Mouse (Mus musculus) midbrain, postnatal 0 days (tissue): Measurements from ENCODE around the gene Actl7b. TPM values are rescaled to one million over a fixed set of nuclear protein-coding genes. Genes with fewer than 3 reads are reported as not detected.
A peak's percentile ranks its signal among the peaks of the same experiment; 100 is the strongest.

Experiments used
- ATAC-seq: fragments of 200-750 bp; cut with Nextera tagmentation; 2 replicates; pipeline ENCODE4 v1.8.0; 2017; ENCODE audit warnings: moderate number of reproducible peaks, mild to moderate bottlenecking, moderate TSS enrichment, moderate library complexity; ENCODE audit not compliant: low FRiP score
- DNase-seq: peaks from one replicate; pipeline ENCODE4 v3.0.0-alpha.2; 2015; ENCODE audit warnings: low spot score
- H3K27ac ChIP-seq: fragments of 300-500 bp; sonication (generic); 2 replicates; pipeline ENCODE4 v1.5.1; 2014; ENCODE audit warnings: low read depth, mild to moderate bottlenecking, low read length, mixed read lengths
- H3K27me3 ChIP-seq: fragments of 300-500 bp; sonication (generic); 2 replicates; pipeline ENCODE4 v1.6.1; 2014; ENCODE audit warnings: low read length, control low read depth, mixed read lengths; ENCODE audit not compliant: insufficient read depth
- H3K36me3 ChIP-seq: fragments of 300-500 bp; sonication (generic); 2 replicates; pipeline ENCODE4 v1.6.1; 2014; ENCODE audit warnings: low read length, control low read depth, mixed read lengths; ENCODE audit not compliant: insufficient read depth
- H3K4me1 ChIP-seq: fragments of 300-500 bp; sonication (generic); 2 replicates; pipeline ENCODE4 v1.6.1; 2014; ENCODE audit warnings: mild to moderate bottlenecking, control low read depth, antibody characterized with exemption, low read length, mixed read lengths; ENCODE audit not compliant: insufficient read depth
- H3K4me2 ChIP-seq: fragments of 300-500 bp; sonication (generic); 2 replicates; pipeline ENCODE4 v1.6.1; 2014; ENCODE audit warnings: low read depth, mild to moderate bottlenecking, low read length, mixed read lengths; ENCODE audit not compliant: poor library complexity, severe bottlenecking
- H3K4me3 ChIP-seq: fragments of 300-500 bp; sonication (generic); 2 replicates; pipeline ENCODE4 v1.5.1; 2014; ENCODE audit warnings: low read depth, mild to moderate bottlenecking, low read length, moderate library complexity
- H3K9ac ChIP-seq: fragments of 300-500 bp; sonication (generic); replicated peaks from 2 replicates; pipeline ENCODE4 v1.6.1; 2014; ENCODE audit warnings: mild to moderate bottlenecking, low read length, moderate library complexity, mixed read lengths; ENCODE audit not compliant: poor library complexity, severe bottlenecking
- H3K9me3 ChIP-seq: fragments of 300-500 bp; sonication (generic); 2 replicates; pipeline ENCODE4 v1.6.1; 2016; ENCODE audit warnings: low read length, control low read depth
- CTCF ChIP-seq: IDR thresholded peaks from 2 replicates; pipeline ENCODE4 v1.5.1; 2016; ENCODE audit warnings: antibody characterized with exemption, mild to moderate bottlenecking
- WGBS: fragments of 180-500 bp; shearing (Covaris S2); extraction: QIAGEN DNeasy Blood & Tissue Kit; methylation state at CpG from one replicate; pipeline ENCODE4 v1.1.7; 2014; 5-methylcytosine and 5-hydroxymethylcytosine counted together
- polyA plus RNA-seq: library from polyadenylated mRNA; unstranded; fragments of >200 nt; fragmentation: Nextera tagmentation; extraction: Ambion mirVana; gene quantifications from 2 replicates; pipeline ENCODE4 v1.2.1, GENCODE M21; 2015
- total RNA-seq: library from RNA; depleted of rRNA; stranded (reverse); fragments of >200 nt; gene quantifications from 2 replicates; pipeline ENCODE4 v1.2.3, GENCODE M21; 2014

Gene Actl7b
- total and polyA plus RNA-seq, 2 experiments from 2014 or later = 0.16 TPM; not detected in 1

- Histone ChIP-seq H3K36me3 (peaks cover 7% of the 10 kb centered on the region; the same call in 1 of the 2 replicates), H3K4me3 (no peak within 1 kb of the TSS)
- no peak for TF ChIP-seq CTCF
Measured at GRCm38 (mm10) chr4:56740020-56740485, 1.2 kb downstream of the Actl7b start, which contains the start of gene Gm26657. Gene Gm26657, plus strand, starts transcription at chr4:56740070.

DNA sequence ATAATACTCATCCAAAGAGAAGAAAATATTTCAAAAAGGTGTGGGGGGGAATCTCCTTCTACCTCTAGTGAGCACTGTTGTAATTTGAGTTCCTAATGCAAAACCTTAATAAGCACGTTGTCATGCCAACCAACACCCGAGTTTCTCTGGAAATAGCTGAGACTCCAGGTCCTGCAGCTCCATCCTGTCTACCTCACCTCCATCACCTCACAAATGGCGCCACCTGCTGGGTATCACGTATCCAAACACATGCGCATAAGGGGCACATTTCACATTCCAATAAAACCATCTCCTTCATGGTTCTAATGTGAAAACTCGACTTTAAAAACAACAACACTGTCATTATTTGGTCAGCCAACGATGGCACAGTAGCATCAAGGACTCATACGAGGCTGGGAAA lies 15.4 kb downstream of the Actl7b start:
- Histone ChIP-seq H3K4me2 (no peak overlapping the region), H3K4me3 (no peak overlapping the region), H3K36me3 (no peaks in the 10 kb centered on the region), H3K9ac (no peak overlapping the region), H3K27ac (no peak overlapping the region), H3K9me3 (peaks cover 5% of the 10 kb centered on the region; the same call in 1 of the 2 replicates), H3K4me1 (no peaks in the 10 kb centered on the region), H3K27me3 (no peaks in the 10 kb centered on the region)
- ATAC-seq = 0 out of 2 replicates have a peak, but pooled peaks have one; percentile 58
- 58% methylated on average over 8 of the region's 8 CpGs for WGBS
- DNase-seq = peak; percentile 21
- peak; percentile 63 for TF ChIP-seq CTCF

More at GRCm38 (mm10) chr4:56740020-56740485, 1.2 kb downstream of the Actl7b start, which contains the start of gene Gm26657:
- no peak within 1 kb of the TSS for H3K27ac ChIP-seq
- WGBS = 83% methylated on average over 18 of the region's 18 CpGs
- ATAC-seq = no peak
- no peaks in the 10 kb centered on the region for H3K27me3 ChIP-seq
- no peak for DNase-seq
- no peaks in the 10 kb centered on the region for H3K4me1 ChIP-seq
- H3K9me3 ChIP-seq = no peaks in the 10 kb centered on the region
- no peak within 1 kb of the TSS for H3K9ac ChIP-seq
- no peak within 1 kb of the TSS for H3K4me2 ChIP-seq

GRCm38 (mm10) chr4:56723237-56723636 lies 18.0 kb downstream of the Actl7b start:
- H3K9me3 ChIP-seq = peaks cover 5% of the 10 kb centered on the region; the same call in 1 of the 2 replicates
- H3K4me3 ChIP-seq = no peak overlapping the region
- no peak overlapping the region for H3K4me2 ChIP-seq
- H3K36me3 ChIP-seq = no peaks in the 10 kb centered on the region
- H3K9ac ChIP-seq = no peak overlapping the region
- H3K27ac ChIP-seq = no peak overlapping the region
- no peaks in the 10 kb centered on the region for H3K4me1 ChIP-seq
- ATAC-seq = no peak
- TF ChIP-seq CTCF = no peak
- no peak for DNase-seq
- 90% methylated on average over 6 of the region's 6 CpGs for WGBS
- H3K27me3 ChIP-seq = no peaks in the 10 kb centered on the region

DNA sequence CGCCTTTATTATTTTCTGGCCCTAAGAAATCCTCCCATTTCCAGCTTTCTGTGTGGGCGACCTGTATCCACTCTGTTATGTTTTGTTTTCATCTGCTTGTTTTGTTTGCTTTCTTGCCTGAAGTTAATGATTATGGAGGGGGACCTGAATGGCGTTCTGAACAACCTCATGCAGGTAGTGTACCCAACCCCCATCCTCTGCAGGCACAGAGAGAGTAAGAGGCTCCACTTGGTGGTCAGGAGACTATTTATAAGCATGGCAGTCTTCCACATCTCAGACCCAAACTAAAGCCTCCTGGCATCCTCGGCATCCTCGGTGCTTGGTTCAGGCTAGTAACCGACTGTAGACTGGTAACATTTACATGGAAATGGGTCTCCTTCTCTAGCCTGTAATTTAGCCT lies 18.9 kb downstream of the Actl7b start:
- WGBS = 76% methylated on average over 6 of the region's 6 CpGs
- H3K27me3 ChIP-seq = no peaks in the 10 kb centered on the region
- H3K36me3 ChIP-seq = no peaks in the 10 kb centered on the region
- TF ChIP-seq CTCF = no peak
- H3K27ac ChIP-seq = no peak overlapping the region
- peaks cover under 1% of the 10 kb centered on the region; the same call in 1 of the 2 replicates for H3K9me3 ChIP-seq
- no peak overlapping the region for H3K9ac ChIP-seq
- no peak overlapping the region for H3K4me2 ChIP-seq
- DNase-seq (no peak), ATAC-seq (no peak)
- H3K4me3 ChIP-seq = no peak overlapping the region
- no peaks in the 10 kb centered on the region for H3K4me1 ChIP-seq

GRCm38 (mm10) chr4:56721469-56721868 lies 19.8 kb downstream of the Actl7b start:
- Histone ChIP-seq H3K27me3 (no peaks in the 10 kb centered on the region), H3K4me3 (no peak overlapping the region), H3K4me2 (no peak overlapping the region), H3K36me3 (no peaks in the 10 kb centered on the region), H3K9ac (no peak overlapping the region), H3K4me1 (no peaks in the 10 kb centered on the region), H3K27ac (no peak overlapping the region), H3K9me3 (no peaks in the 10 kb centered on the region)
- WGBS = 35% methylated on average over 3 of the region's 3 CpGs
- ATAC-seq (no peak), DNase-seq (peak; percentile 22)
- TF ChIP-seq CTCF = peak; percentile 71

GRCm38 (mm10) chr4:56720403-56720802 lies 20.8 kb downstream of the Actl7b start:
- Histone ChIP-seq H3K36me3 (no peaks in the 10 kb centered on the region), H3K27me3 (no peaks in the 10 kb centered on the region), H3K4me3 (no peak overlapping the region), H3K4me1 (no peaks in the 10 kb centered on the region), H3K4me2 (no peak overlapping the region), H3K9ac (no peak overlapping the region), H3K9me3 (no peaks in the 10 kb centered on the region), H3K27ac (no peak overlapping the region)
- no peak for TF ChIP-seq CTCF
- DNase-seq (no peak), ATAC-seq (no peak)
- WGBS = 84% methylated on average over 9 of the region's 9 CpGs
